Mouse (Mus musculus) forebrain, embryonic 16.5 days (tissue): ENCODE data around the gene Cfap73. TPM values are rescaled to one million over a fixed set of nuclear protein-coding genes. Genes with fewer than 3 reads are reported as not detected.

Source experiments
- ATAC-seq: fragments of 200-750 bp; cut with Nextera tagmentation; 2 replicates; pipeline ENCODE4 v1.8.0; 2017; ENCODE audit warnings: mild to moderate bottlenecking, moderate library complexity
- H3K27ac ChIP-seq: fragments of 300-500 bp; sonication (generic); 2 replicates; pipeline ENCODE4 v1.5.1; 2014; ENCODE audit warnings: low read length, control low read depth
- H3K27me3 ChIP-seq: fragments of 300-500 bp; sonication (generic); replicated peaks from 2 replicates; pipeline ENCODE4 v1.6.1; 2014; ENCODE audit warnings: low read length; ENCODE audit not compliant: control insufficient read depth, insufficient read depth
- H3K36me3 ChIP-seq: fragments of 300-500 bp; sonication (generic); 2 replicates; pipeline ENCODE4 v1.6.1; 2014; ENCODE audit not compliant: control insufficient read depth, insufficient read depth
- H3K4me1 ChIP-seq: fragments of 300-500 bp; sonication (generic); replicated peaks from 2 replicates; pipeline ENCODE4 v1.6.1; 2014; ENCODE audit warnings: low read length; ENCODE audit not compliant: control insufficient read depth, insufficient read depth
- H3K4me2 ChIP-seq: fragments of 300-500 bp; sonication (generic); 2 replicates; pipeline ENCODE4 v1.6.1; 2014; ENCODE audit warnings: mild to moderate bottlenecking, low read length, control low read depth
- H3K4me3 ChIP-seq: fragments of 300-500 bp; sonication (generic); replicated peaks from 2 replicates; pipeline ENCODE4 v1.5.1; 2014; ENCODE audit warnings: mild to moderate bottlenecking, low read length, control low read depth
- H3K9ac ChIP-seq: fragments of 300-500 bp; sonication (generic); replicated peaks from 2 replicates; pipeline ENCODE4 v1.6.1; 2014; ENCODE audit warnings: low read depth, low read length, control low read depth
- H3K9me3 ChIP-seq: fragments of 300-500 bp; sonication (generic); 2 replicates; pipeline ENCODE4 v1.6.1; 2016; ENCODE audit warnings: low read length; ENCODE audit not compliant: control insufficient read depth
- WGBS: fragments of 180-500 bp; shearing (Covaris S2); extraction: QIAGEN DNeasy Blood & Tissue Kit; methylation state at CpG from one replicate; pipeline ENCODE4 v1.1.7; 2014; 5-methylcytosine and 5-hydroxymethylcytosine counted together
- polyA plus RNA-seq: library from polyadenylated mRNA; unstranded; fragments of >200 nt; fragmentation: Nextera tagmentation; extraction: Ambion mirVana; gene quantifications from 2 replicates; pipeline ENCODE4 v1.2.1, GENCODE M21; 2015

The Cfap73 gene
- polyA plus RNA-seq, 1 experiment from 2014 or later = 0.39 TPM

DNA sequence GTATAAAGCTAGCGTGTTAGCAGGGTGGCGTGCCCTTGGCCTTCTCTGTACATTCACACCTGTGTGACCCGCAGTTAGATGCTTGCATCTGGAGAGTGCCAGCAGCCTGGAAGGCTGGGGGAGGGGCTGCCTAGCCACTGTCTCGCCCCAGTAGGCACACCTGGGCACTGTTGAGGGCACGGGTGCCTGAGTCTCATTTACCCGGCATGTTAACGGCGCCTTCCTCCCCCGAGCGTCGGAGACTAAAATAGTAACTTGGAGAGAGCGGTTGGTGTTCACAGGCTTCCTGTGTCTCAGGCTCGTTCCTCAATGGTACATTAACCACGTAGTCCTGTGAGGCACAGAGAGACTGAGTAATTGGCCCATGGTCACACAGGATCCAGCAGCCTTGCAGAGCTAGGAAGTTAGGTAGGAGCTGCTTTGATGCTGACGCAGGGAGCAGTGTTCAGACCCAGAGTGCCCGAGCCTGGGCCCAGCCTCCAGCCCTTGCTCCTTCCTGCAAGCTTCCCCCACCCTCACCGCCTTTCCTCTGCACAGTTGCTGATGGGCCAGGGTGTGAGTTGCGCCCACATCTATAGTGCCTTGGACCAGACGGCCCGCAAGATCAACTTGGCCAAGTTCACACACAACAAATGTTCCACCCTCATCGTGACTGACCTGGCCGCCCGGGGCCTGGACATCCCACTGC is 12.8 kb downstream of the Cfap73 start:
- no peak overlapping the region for H3K9ac ChIP-seq
- peaks cover 8% of the 10 kb centered on the region for H3K4me1 ChIP-seq
- peak; percentile 4; the same call in 1 of the 2 replicates for ATAC-seq
- H3K4me2 ChIP-seq = no peak overlapping the region
- no peaks in the 10 kb centered on the region for H3K27me3 ChIP-seq
- peaks cover 20% of the 10 kb centered on the region for H3K36me3 ChIP-seq
- H3K9me3 ChIP-seq = no peaks in the 10 kb centered on the region
- WGBS = 96% methylated on average over 23 of the region's 23 CpGs
- no peak overlapping the region for H3K27ac ChIP-seq
- H3K4me3 ChIP-seq = no peak overlapping the region

DNA sequence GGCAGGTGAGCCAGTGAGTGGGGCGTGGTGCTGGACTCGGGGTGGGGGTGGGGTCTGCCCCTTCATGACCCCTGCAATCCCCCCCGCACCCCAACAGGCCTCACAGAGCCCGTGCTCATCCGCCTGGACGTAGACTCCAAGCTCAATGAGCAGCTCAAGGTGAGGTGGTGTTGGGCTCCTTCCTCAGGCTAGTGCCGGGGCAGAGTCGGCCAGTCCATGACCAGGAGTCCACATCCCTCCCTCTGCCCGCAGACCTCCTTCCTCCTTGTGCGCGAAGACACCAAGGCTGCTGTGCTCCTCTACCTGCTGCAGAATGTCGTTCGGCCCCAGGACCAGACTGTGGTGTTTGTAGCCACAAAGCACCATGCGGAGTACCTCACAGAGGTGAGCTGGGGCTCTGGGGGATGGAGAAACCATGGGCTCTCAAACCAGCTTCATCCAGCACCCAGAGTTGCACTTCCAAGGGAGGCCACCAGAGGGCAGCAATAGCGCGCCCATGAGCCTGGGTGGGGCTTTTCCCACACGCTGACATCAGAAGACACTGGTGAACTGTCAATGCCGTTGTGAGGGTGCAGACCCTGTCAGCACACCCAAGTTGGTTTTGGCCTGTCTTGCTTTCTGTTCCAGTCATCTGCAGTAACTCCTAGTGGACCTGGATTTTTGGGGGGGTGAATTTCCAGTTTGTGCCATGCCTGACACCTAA is 13.5 kb downstream of the Cfap73 start:
- WGBS = 67% methylated on average over 18 of the region's 18 CpGs
- peak; percentile 43 for ATAC-seq
- peaks cover 20% of the 10 kb centered on the region for H3K36me3 ChIP-seq
- H3K4me1 ChIP-seq = peaks cover 8% of the 10 kb centered on the region
- H3K27ac ChIP-seq = no peak overlapping the region
- no peaks in the 10 kb centered on the region for H3K27me3 ChIP-seq
- H3K4me3 ChIP-seq = no peak overlapping the region
- no peak overlapping the region for H3K4me2 ChIP-seq
- H3K9ac ChIP-seq = no peak overlapping the region
- peaks cover 2% of the 10 kb centered on the region; the same call in 1 of the 2 replicates for H3K9me3 ChIP-seq

- peaks cover 17% of the 10 kb centered on the region for H3K36me3 ChIP-seq
- no peak overlapping the region for H3K27ac ChIP-seq
- H3K4me1 ChIP-seq = peaks cover 9% of the 10 kb centered on the region
- WGBS = 12% methylated on average over 5 of the region's 5 CpGs
- peaks cover 2% of the 10 kb centered on the region; the same call in 1 of the 2 replicates for H3K9me3 ChIP-seq
- H3K4me2 ChIP-seq = no peak overlapping the region
- H3K9ac ChIP-seq = no peak overlapping the region
- no peak overlapping the region for H3K4me3 ChIP-seq
- no peaks in the 10 kb centered on the region for H3K27me3 ChIP-seq
- ATAC-seq = no peak
These were observed 14.8 kb downstream of the Cfap73 start for GRCm38 (mm10) chr5:120619201-120619600.

GRCm38 (mm10) chr5:120618778-120619177 is 15.3 kb downstream of the Cfap73 start:
- no peak overlapping the region for H3K27ac ChIP-seq
- H3K4me2 ChIP-seq = no peak overlapping the region
- H3K27me3 ChIP-seq = no peaks in the 10 kb centered on the region
- ATAC-seq = no peak
- H3K4me1 ChIP-seq = peaks cover 13% of the 10 kb centered on the region
- peaks cover 2% of the 10 kb centered on the region; the same call in 1 of the 2 replicates for H3K9me3 ChIP-seq
- peaks cover 15% of the 10 kb centered on the region for H3K36me3 ChIP-seq
- 83% methylated on average over 12 of the region's 12 CpGs for WGBS
- H3K4me3 ChIP-seq = no peak overlapping the region
- no peak overlapping the region for H3K9ac ChIP-seq

DNA sequence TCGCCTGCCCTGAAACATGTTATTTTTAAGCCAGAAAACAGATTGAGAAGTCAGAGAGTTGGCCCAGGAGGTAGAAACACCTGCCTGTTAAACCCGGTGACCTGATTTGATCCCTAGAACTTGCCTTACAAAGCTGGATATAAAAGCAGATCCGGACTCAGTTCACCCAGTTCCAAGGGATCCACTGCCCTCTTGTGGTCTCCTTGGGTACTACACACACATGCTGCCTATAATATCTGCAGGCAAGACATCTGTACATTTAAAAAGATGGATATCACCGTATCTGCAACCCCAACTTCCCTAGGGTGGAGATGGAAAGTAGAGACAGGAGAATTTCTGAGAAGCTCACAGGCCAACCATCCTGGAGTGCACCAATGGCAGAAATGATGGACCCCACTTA is 18.1 kb downstream of the Cfap73 start:
- Histone ChIP-seq H3K4me3 (no peak overlapping the region), H3K4me2 (no peak overlapping the region), H3K27ac (no peak overlapping the region), H3K27me3 (no peaks in the 10 kb centered on the region), H3K36me3 (peaks cover 13% of the 10 kb centered on the region), H3K9me3 (peaks cover 2% of the 10 kb centered on the region; the same call in 1 of the 2 replicates), H3K4me1 (peaks cover 18% of the 10 kb centered on the region), H3K9ac (no peak overlapping the region)
- 96% methylated on average over 4 of the region's 4 CpGs for WGBS
- no peak for ATAC-seq

DNA sequence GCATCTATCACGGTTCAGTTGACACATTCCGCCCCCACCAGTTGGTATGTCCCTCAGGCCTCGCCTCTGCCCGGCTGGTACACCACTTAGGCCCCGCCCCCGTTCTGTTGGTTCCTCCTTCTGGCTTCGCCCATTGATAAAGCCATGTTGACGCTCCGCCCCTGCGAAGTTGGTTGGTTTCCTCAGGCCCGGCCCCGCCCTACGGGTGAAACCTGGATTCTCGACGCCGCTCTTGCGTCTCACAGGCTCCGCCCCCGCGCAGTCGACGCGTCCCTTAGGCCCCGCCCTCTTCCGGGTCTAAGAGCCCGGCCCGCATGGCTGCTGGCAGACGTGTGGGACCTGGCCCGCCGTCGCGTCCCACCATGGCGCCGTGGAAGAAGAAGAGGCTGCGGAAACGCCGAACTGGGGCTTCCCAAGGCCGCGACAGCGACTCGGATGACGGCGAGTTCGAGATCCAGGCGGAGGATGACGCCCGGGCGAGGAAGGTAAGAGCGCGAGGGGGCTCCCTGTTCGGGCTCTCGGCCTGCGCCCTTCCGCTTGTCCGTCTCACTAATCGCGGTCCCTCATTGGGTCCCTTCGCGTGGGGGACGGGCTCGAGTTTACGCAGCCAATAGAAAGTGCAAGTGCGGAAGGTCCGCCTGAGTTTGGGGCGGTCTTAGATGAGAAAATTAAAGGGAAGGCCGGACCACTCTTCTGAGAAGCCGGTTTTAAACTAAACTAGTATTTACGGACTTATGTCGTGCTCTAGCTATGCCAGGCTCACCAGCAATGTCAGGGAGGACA is 21.0 kb downstream of the Cfap73 start:
- WGBS = under 1% methylated on average over 65 of the region's 69 CpGs

GRCm38 (mm10) chr5:120612442-120612821 is 21.6 kb downstream of the Cfap73 start, which contains the start of the genes Rita1 and Ddx54:
Gene Rita1, minus strand, starts transcription at chr5:120612589.
Gene Ddx54, plus strand, starts transcription at chr5:120612739.
- Histone ChIP-seq H3K4me2 (peak within 1 kb of the TSS; percentile 74), H3K27ac (peak within 1 kb of the TSS; percentile 89), H3K9me3 (peaks cover 2% of the 10 kb centered on the region; the same call in 1 of the 2 replicates), H3K4me3 (peak within 1 kb of the TSS; percentile 80), H3K36me3 (no peaks in the 10 kb centered on the region), H3K9ac (peak within 1 kb of the TSS; percentile 67), H3K27me3 (no peaks in the 10 kb centered on the region), H3K4me1 (peaks cover 23% of the 10 kb centered on the region)
- peak; percentile 82 for ATAC-seq
- WGBS = 0% methylated on average over 22 of the region's 22 CpGs

More for the DNA sequence above, 21.0 kb downstream of the Cfap73 start:
- Histone ChIP-seq H3K9me3 (peaks cover 2% of the 10 kb centered on the region; the same call in 1 of the 2 replicates), H3K4me1 (peaks cover 23% of the 10 kb centered on the region), H3K27me3 (no peaks in the 10 kb centered on the region), H3K4me2 (peak overlapping the region; percentile 74), H3K27ac (peak overlapping the region; percentile 89), H3K4me3 (peak overlapping the region; percentile 80), H3K9ac (peak overlapping the region; percentile 67), H3K36me3 (peaks cover 4% of the 10 kb centered on the region)
- peak; percentile 92 for ATAC-seq

GRCm38 (mm10) chr5:120611416-120611815 is 22.6 kb downstream of the Cfap73 start:
- Histone ChIP-seq H3K9me3 (peaks cover 2% of the 10 kb centered on the region; the same call in 1 of the 2 replicates), H3K27ac (no peak overlapping the region), H3K9ac (peak overlapping the region; percentile 56), H3K27me3 (no peaks in the 10 kb centered on the region), H3K4me1 (peaks cover 23% of the 10 kb centered on the region), H3K36me3 (no peaks in the 10 kb centered on the region), H3K4me3 (peak overlapping the region; percentile 80), H3K4me2 (peak overlapping the region; percentile 74)
- ATAC-seq = no peak
- 46% methylated on average over 8 of the region's 8 CpGs for WGBS

DNA sequence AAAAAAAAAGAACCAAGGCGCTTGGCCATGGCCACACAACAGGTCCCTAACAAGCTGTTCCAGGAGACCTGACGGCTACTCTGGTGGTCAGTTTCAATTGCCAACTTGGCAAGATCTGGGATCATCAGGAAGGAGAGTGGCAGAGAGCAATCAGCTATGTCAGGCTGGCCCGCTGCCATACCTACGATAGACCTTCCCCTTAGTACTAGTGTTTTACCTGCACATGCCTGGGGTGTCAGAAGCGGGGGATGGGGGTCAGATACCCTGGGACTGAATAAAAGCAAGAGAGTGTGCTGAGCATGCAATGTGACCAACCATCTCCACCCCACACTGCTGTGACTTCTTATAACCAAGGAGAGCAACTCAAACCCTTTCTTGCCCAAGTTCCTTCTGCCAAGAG is 23.1 kb downstream of the Cfap73 start:
- WGBS = 94% methylated on average over 5 of the region's 5 CpGs
- peak overlapping the region; percentile 74 for H3K4me2 ChIP-seq
- H3K4me1 ChIP-seq = peaks cover 23% of the 10 kb centered on the region

More for the DNA sequence above, 23.1 kb downstream of the Cfap73 start:
- Histone ChIP-seq H3K36me3 (no peaks in the 10 kb centered on the region), H3K4me3 (no peak overlapping the region), H3K27me3 (no peaks in the 10 kb centered on the region), H3K27ac (no peak overlapping the region), H3K9me3 (peaks cover 2% of the 10 kb centered on the region; the same call in 1 of the 2 replicates), H3K9ac (no peak overlapping the region)
- ATAC-seq = no peak
